Mouse (Mus musculus) MEL (cell line): ENCODE measurements at regions not wholly inside any gene's neighbourhood (a gene's known extent, or its start where the extent isn't known, plus 50 kb on each side); places are given as distances from the start of the nearest gene placed in this dataset.

Experiments used
- DNase-seq: peaks from one replicate; pipeline ENCODE4 v3.0.0; 2011; ENCODE audit warnings: low read depth, low spot score
- H3K27ac ChIP-seq: 2 replicates; pipeline ENCODE4 v1.5.1; 2012; ENCODE audit warnings: low read depth, mild to moderate bottlenecking, control low read depth, low read length, moderate library complexity; ENCODE audit not compliant: control insufficient read depth
- H3K27me3 ChIP-seq, 2 experiments: fragments of 150-350 bp in 1 of 2; sonication (generic) in 1 of 2; 2 replicates each; pipeline ENCODE4 v1.6.1; 2012; ENCODE audit warnings: low read length in 2 of 2, mild to moderate bottlenecking in 2 of 2, improper control_type of control experiment in 1 of 2, moderate library complexity in 1 of 2; ENCODE audit not compliant: insufficient read depth in 2 of 2, control insufficient read depth in 1 of 2
- H3K36me3 ChIP-seq, 2 experiments: 2 replicates each; pipeline ENCODE4 v1.6.1; 2012 to 2014; ENCODE audit warnings: low read length in 2 of 2, improper control_type of control experiment in 1 of 2, inconsistent platforms in 1 of 2, mild to moderate bottlenecking in 1 of 2; ENCODE audit not compliant: insufficient read depth in 2 of 2, control insufficient read depth in 1 of 2
- H3K4me1 ChIP-seq, 2 experiments: fragments of 150-350 bp in 1 of 2; sonication (generic) in 1 of 2; 2 replicates each; pipeline ENCODE4 v1.6.1; 2012; ENCODE audit warnings: low read length in 2 of 2, improper control_type of control experiment in 1 of 2, mild to moderate bottlenecking in 1 of 2; ENCODE audit not compliant: insufficient read depth in 2 of 2, control insufficient read depth in 1 of 2
- H3K4me3 ChIP-seq, 2 experiments: fragments of 150-350 bp in 1 of 2; sonication (generic) in 1 of 2; 2 replicates each; pipeline ENCODE4 v1.5.1; 2012; ENCODE audit warnings: low read depth in 2 of 2, low read length in 2 of 2, mild to moderate bottlenecking in 2 of 2, moderate library complexity in 2 of 2, control low read depth in 1 of 2, improper control_type of control experiment in 1 of 2; ENCODE audit not compliant: control insufficient read depth in 1 of 2, insufficient read depth in 1 of 2
- H3K79me2 ChIP-seq: 2 replicates; pipeline ENCODE4 v1.6.1; 2012; ENCODE audit warnings: mild to moderate bottlenecking, low read length, moderate library complexity; ENCODE audit not compliant: control insufficient read depth, poor library complexity, insufficient read depth
- H3K9ac ChIP-seq: 2 replicates; pipeline ENCODE4 v1.6.1; 2012; ENCODE audit warnings: low read depth, mild to moderate bottlenecking, control low read depth, low read length, moderate library complexity; ENCODE audit not compliant: control insufficient read depth, poor library complexity, severe bottlenecking
- H3K9me3 ChIP-seq: fragments of 150-350 bp; sonication (generic); replicated peaks from 2 replicates; pipeline ENCODE4 v1.6.1; 2012; ENCODE audit warnings: mild to moderate bottlenecking, low read length, improper control_type of control experiment, moderate library complexity; ENCODE audit not compliant: insufficient read depth
- BHLHE40 ChIP-seq: IDR thresholded peaks from 2 replicates; pipeline ENCODE4 v1.6.1; 2012; ENCODE audit warnings: low read depth, mild to moderate bottlenecking, inconsistent platforms, low read length, improper control_type of control experiment, borderline replicate concordance
- CHD1 ChIP-seq: IDR thresholded peaks from 2 replicates; pipeline ENCODE4 v1.6.1; 2012; ENCODE audit warnings: low read depth, mild to moderate bottlenecking, inconsistent platforms, low read length, improper control_type of control experiment
- CHD2 ChIP-seq: IDR thresholded peaks from 2 replicates; pipeline ENCODE4 v1.6.1; 2011; ENCODE audit warnings: low read length, improper control_type of control experiment
- ELF1 ChIP-seq: IDR thresholded peaks from 2 replicates; pipeline ENCODE4 v1.6.1; 2014; ENCODE audit warnings: low read depth, mild to moderate bottlenecking, inconsistent platforms, low read length, improper control_type of control experiment, moderate library complexity
- ETS1 ChIP-seq: IDR thresholded peaks from 2 replicates; pipeline ENCODE4 v1.6.1; 2012; ENCODE audit warnings: low read depth, mild to moderate bottlenecking, inconsistent platforms, low read length, improper control_type of control experiment, moderate library complexity
- GATA1 ChIP-seq: IDR thresholded peaks from 2 replicates; pipeline ENCODE4 v1.6.1; 2011; ENCODE audit warnings: low read depth, low read length, improper control_type of control experiment
- MEF2A ChIP-seq: IDR thresholded peaks from 2 replicates; pipeline ENCODE4 v1.6.1; 2014; ENCODE audit warnings: low read depth, mild to moderate bottlenecking, inconsistent platforms, low read length, improper control_type of control experiment; ENCODE audit not compliant: poor library complexity, insufficient replicate concordance, severe bottlenecking; ENCODE audit errors: extremely low read depth
- NELFE ChIP-seq: IDR thresholded peaks from 2 replicates; pipeline ENCODE4 v1.6.1; 2011; ENCODE audit warnings: low read depth, low read length, improper control_type of control experiment
- RAD21 ChIP-seq: IDR thresholded peaks from 2 replicates; pipeline ENCODE4 v1.6.1; 2011; ENCODE audit warnings: mild to moderate bottlenecking, low read depth, low read length, improper control_type of control experiment
- RCOR1 ChIP-seq: IDR thresholded peaks from 2 replicates; pipeline ENCODE4 v1.6.1; 2012; ENCODE audit warnings: low read depth, mild to moderate bottlenecking, inconsistent platforms, low read length, improper control_type of control experiment
- TAL1 ChIP-seq: IDR thresholded peaks from 2 replicates; pipeline ENCODE4 v1.6.1; 2012; ENCODE audit warnings: mild to moderate bottlenecking, inconsistent platforms, low read length, moderate library complexity, mixed read lengths
- TBP ChIP-seq: IDR thresholded peaks from 2 replicates; pipeline ENCODE4 v1.8.0; 2011; ENCODE audit warnings: low read depth, low read length, improper control_type of control experiment
- TCF12 ChIP-seq: IDR thresholded peaks from 2 replicates; pipeline ENCODE4 v1.6.1; 2014; ENCODE audit warnings: low read depth, mild to moderate bottlenecking, inconsistent platforms, low read length, improper control_type of control experiment, moderate library complexity
- USF1 ChIP-seq: IDR thresholded peaks from 2 replicates; pipeline ENCODE4 v1.6.1; 2014; ENCODE audit warnings: low read depth, mild to moderate bottlenecking, inconsistent platforms, low read length, improper control_type of control experiment, moderate library complexity
- USF2 ChIP-seq, 2 experiments: IDR thresholded peaks; 2 replicates each; pipeline ENCODE4 v1.6.1; 2011 to 2012; ENCODE audit warnings: improper control_type of control experiment in 2 of 2, low read length in 2 of 2, borderline replicate concordance in 1 of 2, inconsistent platforms in 1 of 2, low read depth in 1 of 2, mild to moderate bottlenecking in 1 of 2; ENCODE audit not compliant: insufficient read depth in 1 of 2
- ZMIZ1 ChIP-seq: IDR thresholded peaks from 2 replicates; pipeline ENCODE4 v1.6.1; 2012; ENCODE audit warnings: low read depth, mild to moderate bottlenecking, inconsistent platforms, low read length, improper control_type of control experiment, moderate library complexity
- ZNF384 ChIP-seq: IDR thresholded peaks from 2 replicates; pipeline ENCODE4 v1.6.1; 2012; ENCODE audit warnings: low read depth, mild to moderate bottlenecking, inconsistent platforms, low read length, improper control_type of control experiment

DNA sequence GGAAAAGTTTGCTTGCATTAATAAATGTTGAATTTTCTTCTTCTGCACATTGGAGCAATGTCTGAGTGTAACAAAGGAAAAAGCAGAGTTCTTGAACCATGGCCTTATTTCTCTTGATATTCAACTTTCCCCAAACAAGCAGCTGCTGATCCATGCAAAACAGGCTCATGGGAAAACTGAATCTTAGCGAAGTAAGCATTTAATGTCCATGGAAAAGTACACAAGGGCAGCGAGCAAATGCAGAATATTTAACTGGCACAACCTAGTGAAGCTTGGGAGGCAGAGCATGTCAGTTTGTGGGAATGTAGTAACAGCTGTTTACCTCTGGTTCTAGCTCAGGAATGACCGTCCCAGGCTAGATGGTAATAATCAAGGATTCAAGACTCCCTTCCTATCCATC is 766.7 kb downstream of the Nr2f2 start:
- Histone ChIP-seq H3K4me1 (no peaks in the 10 kb centered on the region), H3K9ac (no peak overlapping the region), H3K79me2 (no peaks in the 10 kb centered on the region), H3K27ac (no peak overlapping the region), H3K9me3 (no peaks in the 10 kb centered on the region), H3K36me3 (no peaks in the 10 kb centered on the region), H3K27me3 (no peaks in the 10 kb centered on the region), H3K4me3 (no peak overlapping the region)
- no peak for DNase-seq
- TF ChIP-seq BHLHE40 (no peak), CHD1 (no peak), ZNF384 (no peak), TAL1 (no peak), CHD2 (no peak), MEF2A (no peak), ELF1 (no peak), RCOR1 (no peak), ZMIZ1 (no peak), NELFE (no peak), ETS1 (no peak), USF2 (IDR thresholded peaks at IDR 0.05; ENCODE audit: borderline replicate concordance in 1 of 2, insufficient read depth in 1 of 2, low read depth in 1 of 2, low read length in 2 of 2) (no peak), TBP (no peak), USF1 (no peak), RAD21 (no peak), GATA1 (no peak)

- no peaks in the 10 kb centered on the region for H3K4me1 ChIP-seq
- TF ChIP-seq TCF12: no peak
- TF ChIP-seq MEF2A: no peak
- H3K9ac ChIP-seq: no peak overlapping the region
- no peaks in the 10 kb centered on the region for H3K79me2 ChIP-seq
- DNase-seq: no peak
- no peaks in the 10 kb centered on the region for H3K36me3 ChIP-seq
- no peak overlapping the region for H3K27ac ChIP-seq
- no peak overlapping the region for H3K4me3 ChIP-seq
- no peaks in the 10 kb centered on the region for H3K27me3 ChIP-seq
- no peaks in the 10 kb centered on the region for H3K9me3 ChIP-seq
Measured at GRCm38 (mm10) chr7:69585716-69586115, 780.8 kb downstream of the Nr2f2 start.
